Mouse (Mus musculus) c-Kit-negative CD71-positive TER-119-positive erythroid progenitor cells, embryonic 14.5 days (primary cell): ENCODE measurements around the gene Tpmt.

Experiments used
- DNase-seq: peaks from one replicate; pipeline ENCODE4 v3.0.0-alpha.2; 2013; ENCODE audit warnings: low read depth, low spot score

The Tpmt gene

GRCm38 (mm10) chr13:47044617-47044947 lies at the start of gene Tpmt:
TSS of gene Tpmt (minus strand) at chr13:47044737.
- no peak for DNase-seq

GRCm38 (mm10) chr13:47093791-47094190 lies 49.3 kb upstream of the Tpmt start:
- DNase-seq = no peak

- DNase-seq = no peak
Measured at GRCm38 (mm10) chr13:47089271-47089670, 44.7 kb upstream of the Tpmt start.

GRCm38 (mm10) chr13:47088433-47088832 lies 43.9 kb upstream of the Tpmt start:
- no peak for DNase-seq

GRCm38 (mm10) chr13:47080905-47081505 lies 36.5 kb upstream of the Tpmt start:
- no peak for DNase-seq

- DNase-seq = no peak
Measured at GRCm38 (mm10) chr13:47078799-47079198, 34.3 kb upstream of the Tpmt start.

GRCm38 (mm10) chr13:47077367-47077766 lies 32.8 kb upstream of the Tpmt start:
- no peak for DNase-seq

GRCm38 (mm10) chr13:47076156-47076555 lies 31.6 kb upstream of the Tpmt start:
- DNase-seq = no peak

- no peak for DNase-seq
Measured at GRCm38 (mm10) chr13:47072484-47072883, 27.9 kb upstream of the Tpmt start.

- no peak for DNase-seq
Measured at GRCm38 (mm10) chr13:47071871-47072270, 27.3 kb upstream of the Tpmt start.

- no peak for DNase-seq
Measured at GRCm38 (mm10) chr13:47070329-47071080, 26.0 kb upstream of the Tpmt start.

- DNase-seq = no peak
Measured at GRCm38 (mm10) chr13:47067001-47067400, 22.5 kb upstream of the Tpmt start.

- no peak for DNase-seq
Measured at GRCm38 (mm10) chr13:47066516-47066915, 22.0 kb upstream of the Tpmt start.

- DNase-seq = no peak
Measured at GRCm38 (mm10) chr13:47063985-47064760, 19.6 kb upstream of the Tpmt start.

GRCm38 (mm10) chr13:47062756-47063155 lies 18.2 kb upstream of the Tpmt start:
- no peak for DNase-seq

GRCm38 (mm10) chr13:47056781-47057180 lies 12.2 kb upstream of the Tpmt start:
- no peak for DNase-seq

- no peak for DNase-seq
Measured at GRCm38 (mm10) chr13:47056126-47056525, 11.6 kb upstream of the Tpmt start.

GRCm38 (mm10) chr13:47053971-47054370 lies 9.4 kb upstream of the Tpmt start:
- no peak for DNase-seq

- DNase-seq = no peak
Measured at GRCm38 (mm10) chr13:47050009-47050408, 5.5 kb upstream of the Tpmt start.

GRCm38 (mm10) chr13:47047996-47048395 lies 3.5 kb upstream of the Tpmt start:
- DNase-seq = no peak

GRCm38 (mm10) chr13:47043833-47044616 lies 512 bp downstream of the Tpmt start:
- DNase-seq = no peak
